Mouse (Mus musculus) thymus, postnatal 4 days (tissue): ENCODE results near the gene Psen2.

Experiments used
- DNase-seq: peaks from one replicate; pipeline ENCODE4 v3.0.0; 2021

The Psen2 gene

GRCm38 (mm10) chr1:180263364-180263997 is at the start of gene Psen2:
Gene Psen2 (minus strand): TSS chr1:180263438.
- peak; percentile 77 for DNase-seq

- DNase-seq: peak; percentile 63
These were observed 49.6 kb upstream of the Psen2 start for GRCm38 (mm10) chr1:180312792-180313311.

- no peak for DNase-seq
These were observed 49.0 kb upstream of the Psen2 start for GRCm38 (mm10) chr1:180312286-180312685.

GRCm38 (mm10) chr1:180308897-180309296 is 45.7 kb upstream of the Psen2 start:
- no peak for DNase-seq

- DNase-seq: no peak
These were observed 44.4 kb upstream of the Psen2 start for GRCm38 (mm10) chr1:180307661-180308060.

GRCm38 (mm10) chr1:180306889-180307288 is 43.7 kb upstream of the Psen2 start:
- DNase-seq: no peak

GRCm38 (mm10) chr1:180303600-180303999 is 40.4 kb upstream of the Psen2 start:
- no peak for DNase-seq

GRCm38 (mm10) chr1:180302253-180303120 is 39.2 kb upstream of the Psen2 start:
- DNase-seq: no peak

GRCm38 (mm10) chr1:180300997-180301396 is 37.8 kb upstream of the Psen2 start:
- DNase-seq: no peak

GRCm38 (mm10) chr1:180300292-180300691 is 37.1 kb upstream of the Psen2 start:
- DNase-seq: no peak

- no peak for DNase-seq
These were observed 36.5 kb upstream of the Psen2 start for GRCm38 (mm10) chr1:180299697-180300096.

- peak; percentile 54 for DNase-seq
These were observed 32.9 kb upstream of the Psen2 start for GRCm38 (mm10) chr1:180296088-180296487.

- DNase-seq: no peak
These were observed 27.1 kb upstream of the Psen2 start for GRCm38 (mm10) chr1:180290358-180290757.

GRCm38 (mm10) chr1:180289788-180290187 is 26.6 kb upstream of the Psen2 start:
- no peak for DNase-seq

- DNase-seq: no peak
These were observed 25.7 kb upstream of the Psen2 start for GRCm38 (mm10) chr1:180288872-180289468.

GRCm38 (mm10) chr1:180288227-180288626 is 25.0 kb upstream of the Psen2 start:
- no peak for DNase-seq

- DNase-seq: no peak
These were observed 23.0 kb upstream of the Psen2 start for GRCm38 (mm10) chr1:180286081-180286831.

- DNase-seq: no peak
These were observed 20.9 kb upstream of the Psen2 start for GRCm38 (mm10) chr1:180283813-180284768.

GRCm38 (mm10) chr1:180282581-180282980 is 19.3 kb upstream of the Psen2 start:
- DNase-seq: no peak

- DNase-seq: peak; percentile 78
These were observed 16.4 kb upstream of the Psen2 start for GRCm38 (mm10) chr1:180279648-180280047.

GRCm38 (mm10) chr1:180277563-180277962 is 14.3 kb upstream of the Psen2 start:
- DNase-seq: no peak
